Comparison of ENCODE assay signal across 7 mouse cellular contexts in genomic region chr19:46397436-46398001, GRCm38 (mm10). TPM values are rescaled to one million over a fixed set of nuclear protein-coding genes. Genes with fewer than 3 reads are reported as not detected.
DNase-seq lines count a peak whose midpoint lies in the region; ATAC-seq lines count a peak whose summit lies in the region.

No protein-coding gene starts in this region.

- peak overlapping the region; percentile 87 for H3K9ac ChIP-seq in intestine, embryonic 15.5 days
- peak overlapping the region; percentile 62 for H3K9ac ChIP-seq in midbrain, embryonic 15.5 days

- 0 out of 2 replicates have a peak, but pooled peaks cover 3% of the 10 kb centered on the region for H3K36me3 ChIP-seq in intestine, embryonic 15.5 days
- no peaks in the 10 kb centered on the region; the same call in 1 of the 2 replicates for H3K36me3 ChIP-seq in midbrain, embryonic 15.5 days (replicated peaks)

- intact Hi-C loops in left cerebral cortex, postnatal 25 days (cut with DNase I), result loop anchor here (2.0 kb wide), 1 partner anchor 105 kb away; no protein-coding TSS in a partner anchor

- peak overlapping the region; percentile 89 for H3K27ac ChIP-seq in intestine, embryonic 15.5 days
- peak overlapping the region; percentile 77 for H3K27ac ChIP-seq in midbrain, embryonic 15.5 days

- 3% methylated on average over 17 of the region's 19 CpGs for WGBS in intestine, embryonic 15.5 days
- WGBS in midbrain, embryonic 15.5 days, result under 1% methylated on average over 18 of the region's 19 CpGs

- peak; percentile 15 for DNase-seq in ovary, postnatal 14 days (ENCODE audit: low spot score)
- DNase-seq in ovary, adult 18-20 months (ENCODE audit: low spot score), result no peak
- peak; percentile 64 for DNase-seq in embryo, embryonic 10.5 days (ENCODE audit: low spot score)
- no peak for DNase-seq in adrenal gland, adult 18-20 months (ENCODE audit: low spot score in 2 of 2)
- DNase-seq in left cerebral cortex, postnatal 25 days (ENCODE audit: low spot score in 2 of 2), result no peak

- peak overlapping the region; percentile 96 for H3K4me3 ChIP-seq in intestine, embryonic 15.5 days (replicated peaks)
- H3K4me3 ChIP-seq in midbrain, embryonic 15.5 days, result peak overlapping the region; percentile 69

- no peak for ATAC-seq in intestine, embryonic 15.5 days
- ATAC-seq in midbrain, embryonic 15.5 days (replicated peaks), result no peak

- peak overlapping the region; percentile 86 for H3K4me2 ChIP-seq in intestine, embryonic 15.5 days (replicated peaks)
- peak overlapping the region; percentile 80 for H3K4me2 ChIP-seq in midbrain, embryonic 15.5 days

- H3K27me3 ChIP-seq in intestine, embryonic 15.5 days (replicated peaks), result no peaks in the 10 kb centered on the region
- H3K27me3 ChIP-seq in midbrain, embryonic 15.5 days (replicated peaks), result no peaks in the 10 kb centered on the region

- H3K9me3 ChIP-seq in intestine, embryonic 15.5 days, result no peaks in the 10 kb centered on the region
- no peaks in the 10 kb centered on the region for H3K9me3 ChIP-seq in midbrain, embryonic 15.5 days

- peaks cover 26% of the 10 kb centered on the region for H3K4me1 ChIP-seq in intestine, embryonic 15.5 days (replicated peaks)
- H3K4me1 ChIP-seq in midbrain, embryonic 15.5 days, result peaks cover 46% of the 10 kb centered on the region

RNA-seq across cellular contexts. Expression of gene Sufu, which starts 0.8 kb away (rescaled TPM):
- 20.7 and 21.4 TPM in 2 replicates for polyA plus RNA-seq in intestine, embryonic 15.5 days (2015; fragmentation: Nextera tagmentation; extraction: Ambion mirVana)
- 24.2 and 24.4 TPM in 2 replicates for polyA plus RNA-seq in midbrain, embryonic 15.5 days (2015; fragmentation: Nextera tagmentation; extraction: Ambion mirVana)
- total RNA-seq in adrenal gland, adult 18-20 months (2021), result 10 to 100 TPM; 17.9 to 20.3 TPM
- 10 to 100 TPM; 16.8 to 21.0 TPM for total RNA-seq in left cerebral cortex, postnatal 25 days (2021)

RNA-seq across cellular contexts. Expression of gene Actr1a, which starts 2.0 kb away (rescaled TPM):
- 114 and 118 TPM in 2 replicates for polyA plus RNA-seq in intestine, embryonic 15.5 days (2015; fragmentation: Nextera tagmentation; extraction: Ambion mirVana)
- 394 and 399 TPM in 2 replicates for polyA plus RNA-seq in midbrain, embryonic 15.5 days (2015; fragmentation: Nextera tagmentation; extraction: Ambion mirVana)
- 100 to 1,000 TPM; 121 to 122 TPM for total RNA-seq in adrenal gland, adult 18-20 months (2021)
- total RNA-seq in left cerebral cortex, postnatal 25 days (2021), result 100 to 1,000 TPM; 187 to 190 TPM

RNA-seq across cellular contexts. Expression of gene 2310034G01Rik, which starts 47.4 kb away (rescaled TPM):
- 1.1 and 1.7 TPM in 2 replicates for polyA plus RNA-seq in intestine, embryonic 15.5 days (2015; fragmentation: Nextera tagmentation; extraction: Ambion mirVana)
- polyA plus RNA-seq in midbrain, embryonic 15.5 days (2015; fragmentation: Nextera tagmentation; extraction: Ambion mirVana), result 2.0 and 2.8 TPM in 2 replicates
- total RNA-seq in adrenal gland, adult 18-20 months (2021), result 1 to 10 TPM; 1.2 TPM
- 1 to 10 TPM in 1 of 2 experiments, under 1 TPM in 1; 0.94 to 1.2 TPM for total RNA-seq in left cerebral cortex, postnatal 25 days (2021)

RNA-seq across cellular contexts. Expression of gene Mfsd13a, which starts 56.6 kb away (rescaled TPM):
- polyA plus RNA-seq in intestine, embryonic 15.5 days (2015; fragmentation: Nextera tagmentation; extraction: Ambion mirVana), result 13.5 and 14.2 TPM in 2 replicates
- polyA plus RNA-seq in midbrain, embryonic 15.5 days (2015; fragmentation: Nextera tagmentation; extraction: Ambion mirVana), result 11.1 and 11.7 TPM in 2 replicates
- total RNA-seq in adrenal gland, adult 18-20 months (2021), result 1 to 10 TPM; 9.3 to 9.4 TPM
- total RNA-seq in left cerebral cortex, postnatal 25 days (2021), result 10 to 100 TPM; 24.1 to 28.1 TPM

RNA-seq across cellular contexts. Expression of gene Cuedc2, which starts 59.0 kb away (rescaled TPM):
- polyA plus RNA-seq in intestine, embryonic 15.5 days (2015; fragmentation: Nextera tagmentation; extraction: Ambion mirVana), result 126 and 138 TPM in 2 replicates
- 340 and 347 TPM in 2 replicates for polyA plus RNA-seq in midbrain, embryonic 15.5 days (2015; fragmentation: Nextera tagmentation; extraction: Ambion mirVana)
- 10 to 100 TPM; 72.1 to 77.9 TPM for total RNA-seq in adrenal gland, adult 18-20 months (2021)
- 100 to 1,000 TPM; 174 to 185 TPM for total RNA-seq in left cerebral cortex, postnatal 25 days (2021)

Comparison
In these comparisons a context has a peak if more than half of its experiments do, and no peak if none do; other contexts are left out.
1. DNase-seq: peak in ovary, postnatal 14 days (single experiment) and embryo, embryonic 10.5 days (single experiment); none in ovary, adult 18-20 months (single experiment), adrenal gland, adult 18-20 months (0 of 2) and left cerebral cortex, postnatal 25 days (0 of 2).